In genomic region chr2:4252541-4253291, GRCm38 (mm10) we compare ENCODE assay signal across 9 mouse cellular contexts.
A peak's percentile ranks its signal among the peaks of the same experiment; 100 is the strongest.
DNase-seq lines count a peak whose midpoint lies in the region; ATAC-seq and TF ChIP-seq lines count a peak whose summit lies in the region.
"Had no signal": no experiment of that assay in that cellular context is flagged by ENCODE, and none has a peak within 500 bp of the region (broad histone marks: within the 10 kb centered on the region; RNA-seq: fewer than 3 reads in every experiment).

No protein-coding gene starts in this region.

- no peaks in the 10 kb centered on the region for H3K9me3 ChIP-seq in forebrain, embryonic 15.5 days
- H3K9me3 ChIP-seq in kidney, postnatal 0 days (replicated peaks; ENCODE audit: low read length), result no peaks in the 10 kb centered on the region
- H3K9me3 ChIP-seq in neural tube, embryonic 14.5 days (ENCODE audit: control insufficient read depth, low read length), result no peaks in the 10 kb centered on the region
- H3K9me3 ChIP-seq: G1E had no signal

- H3K27me3 ChIP-seq in forebrain, embryonic 15.5 days, result no peaks in the 10 kb centered on the region
- no peaks in the 10 kb centered on the region for H3K27me3 ChIP-seq in kidney, postnatal 0 days (ENCODE audit: insufficient read depth, low read length)
- no peaks in the 10 kb centered on the region for H3K27me3 ChIP-seq in neural tube, embryonic 14.5 days (ENCODE audit: control insufficient read depth, insufficient read depth, low read length)

- peak; percentile 11 for DNase-seq in kidney, adult 9 months
- no peak for DNase-seq in kidney, adult 8-10 months
- DNase-seq in kidney, postnatal 0 days (ENCODE audit: low spot score), result peak; percentile 62
- DNase-seq in thymus, postnatal 36 days, result no peak
- DNase-seq in cerebellum, adult 11-12 months, result no peak

- no peak for TF ChIP-seq CTCF in kidney, postnatal 0 days (IDR thresholded peaks at IDR 0.05; ENCODE audit: low read depth)

- no peak overlapping the region for H3K4me3 ChIP-seq in forebrain, embryonic 15.5 days
- H3K4me3 ChIP-seq in kidney, postnatal 0 days (replicated peaks; ENCODE audit: low read depth, low read length), result no peak overlapping the region
- H3K4me3 ChIP-seq in neural tube, embryonic 14.5 days (ENCODE audit: low read depth, low read length), result no peak overlapping the region

- H3K4me1 ChIP-seq in forebrain, embryonic 15.5 days, result peaks cover 14% of the 10 kb centered on the region
- no peaks in the 10 kb centered on the region for H3K4me1 ChIP-seq in kidney, postnatal 0 days (replicated peaks; ENCODE audit: insufficient read depth, low read length)
- peaks cover 16% of the 10 kb centered on the region for H3K4me1 ChIP-seq in neural tube, embryonic 14.5 days (ENCODE audit: control insufficient read depth, insufficient read depth, low read length)

- no peak overlapping the region; the same call in 1 of the 2 replicates for H3K9ac ChIP-seq in forebrain, embryonic 15.5 days (replicated peaks)
- no peak overlapping the region for H3K9ac ChIP-seq in kidney, postnatal 0 days (ENCODE audit: low read depth, low read length)
- H3K9ac ChIP-seq in neural tube, embryonic 14.5 days (replicated peaks; ENCODE audit: low read depth, low read length), result no peak overlapping the region

- ATAC-seq in forebrain, embryonic 15.5 days (replicated peaks), result no peak
- no peak for ATAC-seq in kidney, postnatal 0 days (replicated peaks; ENCODE audit: low FRiP score, low read depth)
- ATAC-seq in neural tube, embryonic 14.5 days (ENCODE audit: low read depth), result peak; percentile 47; the same call in 1 of the 2 replicates
- no peak for ATAC-seq in CD4-positive, CD25-positive, alpha-beta regulatory T cell, adult 4 months

- no peaks in the 10 kb centered on the region for H3K36me3 ChIP-seq in forebrain, embryonic 15.5 days
- H3K36me3 ChIP-seq in kidney, postnatal 0 days (ENCODE audit: insufficient read depth, low read length), result no peaks in the 10 kb centered on the region
- H3K36me3 ChIP-seq in neural tube, embryonic 14.5 days (ENCODE audit: control insufficient read depth, insufficient read depth, low read length), result no peaks in the 10 kb centered on the region
- H3K36me3 ChIP-seq: G1E had no signal

- H3K4me2 ChIP-seq in forebrain, embryonic 15.5 days (replicated peaks), result no peak overlapping the region
- no peak overlapping the region for H3K4me2 ChIP-seq in kidney, postnatal 0 days (ENCODE audit: low read length)
- H3K4me2 ChIP-seq in neural tube, embryonic 14.5 days (ENCODE audit: low read depth, low read length), result 0 out of 2 replicates have a peak overlapping the region, but pooled peaks have one; percentile 12

- 48% methylated on average over 9 of the region's 9 CpGs for WGBS in forebrain, embryonic 15.5 days
- 38% methylated on average over 9 of the region's 9 CpGs for WGBS in kidney, postnatal 0 days
- WGBS in neural tube, embryonic 14.5 days, result 23% methylated on average over 9 of the region's 9 CpGs

- H3K27ac ChIP-seq in forebrain, embryonic 15.5 days (replicated peaks), result peak overlapping the region; percentile 35
- H3K27ac ChIP-seq in kidney, postnatal 0 days, result no peak overlapping the region
- H3K27ac ChIP-seq in neural tube, embryonic 14.5 days (ENCODE audit: low read depth, low read length), result peak overlapping the region; percentile 69; the same call in 1 of the 2 replicates

Comparison
In these comparisons a context has a peak if more than half of its experiments do, and no peak if none do; other contexts are left out.
1. DNase-seq: peak in kidney, adult 9 months (single experiment) and kidney, postnatal 0 days (single experiment); none in kidney, adult 8-10 months (0 of 2), thymus, postnatal 36 days (0 of 2) and cerebellum, adult 11-12 months (single experiment).